Mouse (Mus musculus) CH12.LX (cell line): ENCODE measurements around the gene Gm3755. TPM values are rescaled to one million over a fixed set of nuclear protein-coding genes. Genes with fewer than 3 reads are reported as not detected.
"Not testable (repeated sequence)": the region's sequence is repeated elsewhere in the genome, so short reads cannot be mapped to it uniquely, and the experiment has no call there.

Experiments
- DNase-seq: peaks from one replicate; pipeline ENCODE4 v3.0.0-alpha.2; 2013; ENCODE audit errors: extremely low read depth
- H3K27ac ChIP-seq: 2 replicates; pipeline ENCODE4 v1.5.1; 2012; ENCODE audit warnings: low read depth, mild to moderate bottlenecking, control low read depth, moderate library complexity; ENCODE audit not compliant: insufficient read depth
- H3K27me3 ChIP-seq: replicated peaks from 2 replicates; pipeline ENCODE3; 2012; ENCODE audit warnings: inconsistent platforms
- H3K36me3 ChIP-seq, 2 experiments: replicated peaks in 1 of 2; 2 replicates each; pipeline versions ENCODE3 to v1.6.1; 2012; ENCODE audit warnings: inconsistent platforms in 1 of 2, low read length in 1 of 2, mild to moderate bottlenecking in 1 of 2, mixed read lengths in 1 of 2, moderate library complexity in 1 of 2; ENCODE audit not compliant: control insufficient read depth in 1 of 2, insufficient read depth in 1 of 2
- H3K4me1 ChIP-seq, 2 experiments: 2 replicates each; pipeline ENCODE4 v1.6.1; 2012; ENCODE audit warnings: inconsistent platforms in 1 of 2, moderate library complexity in 1 of 2; ENCODE audit not compliant: insufficient read depth in 2 of 2, control insufficient read depth in 1 of 2
- H3K4me2 ChIP-seq: 2 replicates; pipeline ENCODE4 v1.6.1; 2012; ENCODE audit warnings: low read depth, mild to moderate bottlenecking, control low read depth; ENCODE audit not compliant: poor library complexity, insufficient read depth, severe bottlenecking
- H3K4me3 ChIP-seq, 3 experiments: fragments of 150-350 bp in 1 of 3; sonication (generic) in 1 of 3; replicated peaks in 1 of 3; 2 replicates each; pipeline versions ENCODE3 to v1.5.1; 2011 to 2012; ENCODE audit warnings: low read depth in 2 of 3, low read length in 2 of 3, mild to moderate bottlenecking in 2 of 3, moderate library complexity in 2 of 3, control low read depth in 1 of 3, improper control_type of control experiment in 1 of 3, inconsistent platforms in 1 of 3, mixed read lengths in 1 of 3; ENCODE audit not compliant: poor library complexity in 1 of 3
- H3K79me2 ChIP-seq: replicated peaks from 2 replicates; pipeline ENCODE4 v1.6.1; 2012; ENCODE audit warnings: mild to moderate bottlenecking, moderate library complexity; ENCODE audit not compliant: control insufficient read depth, poor library complexity, insufficient read depth, severe bottlenecking; ENCODE audit errors: extremely low read depth
- H3K9ac ChIP-seq: 2 replicates; pipeline ENCODE4 v1.6.1; 2012; ENCODE audit warnings: low read depth, mild to moderate bottlenecking, control low read depth, moderate library complexity; ENCODE audit not compliant: insufficient read depth
- H3K9me3 ChIP-seq: replicated peaks from 2 replicates; pipeline ENCODE3; 2012; ENCODE audit warnings: low read length, inconsistent platforms, mixed read lengths
- dilution Hi-C: fragments of 300-500 bp; cut with MboI; formaldehyde crosslinking; loops from 2 replicates; pipeline ENCODE4 v1.14.3; 2020; ENCODE audit warnings: low sequenced_read_pairs; ENCODE audit not compliant: extremely low pct_unique_long_range_greater_than_20kb, extremely low pct_ligation_motif_present
- in situ Hi-C: fragments of 300-500 bp; cut with MboI; formaldehyde crosslinking; loops from 3 replicates; pipeline ENCODE4 v1.14.3; 2019; ENCODE audit warnings: low sequenced_read_pairs, low pct_ligation_motif_present, low pct_unique_long_range_greater_than_20kb, mixed read lengths
- polyA plus RNA-seq: library from polyadenylated mRNA; unstranded; fragments of >175 nt; gene quantifications from 2 replicates; pipeline ENCODE4 v1.2.1, GENCODE M21; 2012; ENCODE audit warnings: low read depth; ENCODE audit not compliant: insufficient read length
- total RNA-seq, 2 experiments: library from RNA; depleted of rRNA; stranded (reverse); fragments of 300-350 nt in 1 of 2; fragments of >200 nt in 1 of 2; gene quantifications; 2 replicates each; pipeline ENCODE4 v1.2.3; 2012 to 2014

The Gm3755 gene
- total RNA-seq (2012; rRNA removed) (not detected in 2 replicates), total RNA-seq (2014; rRNA removed) (not detected in 2 replicates), polyA plus RNA-seq (not detected in 2 replicates)

GRCm38 (mm10) chr14:7450817-7451216, at the start of gene Gm3755:
TSS of gene Gm3755 (minus strand) at chr14:7450917.
- H3K4me1 ChIP-seq, H3K4me3 ChIP-seq, in situ Hi-C loops, H3K9ac ChIP-seq, H3K27ac ChIP-seq, DNase-seq, H3K4me2 ChIP-seq, dilution Hi-C loops, H3K9me3 ChIP-seq, H3K27me3 ChIP-seq, H3K36me3 ChIP-seq, H3K79me2 ChIP-seq: not testable (repeated sequence)

DNA sequence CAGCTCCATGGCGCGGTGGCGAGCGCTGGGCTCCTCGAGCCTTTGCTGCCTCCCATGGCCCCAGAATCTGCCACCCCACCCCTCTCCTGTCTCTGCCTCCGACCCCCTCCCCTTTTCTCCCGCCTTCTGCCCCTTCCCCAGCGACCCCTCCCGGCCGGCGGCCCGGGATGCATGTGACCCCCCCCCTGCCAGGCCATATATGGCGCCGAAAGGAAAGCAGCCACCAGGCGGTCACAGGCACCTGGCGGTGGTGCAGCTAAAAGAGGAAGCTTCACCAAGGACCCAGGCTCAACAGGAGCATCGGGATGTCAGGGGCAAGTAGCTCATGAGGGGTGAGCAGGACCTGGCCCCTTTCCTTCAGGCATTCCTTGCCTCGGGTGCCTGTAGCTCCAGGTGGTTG, 38.0 kb upstream of the Gm3755 start:
- H3K36me3 ChIP-seq, dilution Hi-C loops, H3K9ac ChIP-seq, H3K4me3 ChIP-seq, H3K27me3 ChIP-seq, H3K27ac ChIP-seq, H3K9me3 ChIP-seq, H3K4me1 ChIP-seq, H3K4me2 ChIP-seq, H3K79me2 ChIP-seq, DNase-seq, in situ Hi-C loops: not testable (repeated sequence)

DNA sequence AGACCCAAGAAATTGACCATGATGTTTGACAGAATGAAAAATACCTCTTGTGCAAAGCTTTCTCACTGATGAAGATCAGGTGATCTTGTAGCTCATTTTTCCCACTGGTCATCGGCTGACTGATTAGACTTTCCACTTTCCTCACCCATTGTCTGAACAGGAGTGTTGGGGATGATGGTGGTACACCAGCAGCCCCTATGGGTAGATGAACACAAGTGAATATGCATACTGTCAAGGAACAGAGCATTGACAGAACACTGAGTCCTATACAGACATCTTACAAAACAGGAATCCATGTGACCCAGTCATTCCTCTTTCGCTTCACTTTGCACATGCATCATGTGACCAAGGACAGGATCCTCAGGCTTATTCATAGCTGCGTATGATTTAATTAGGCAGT, 32.9 kb upstream of the Gm3755 start, which contains the start of gene Gm3752:
Gm3752 (minus strand) TSS at position 101 of the 400 bp plus-strand sequence.
- dilution Hi-C loops, H3K4me1 ChIP-seq, H3K27ac ChIP-seq, DNase-seq, H3K4me3 ChIP-seq, H3K9me3 ChIP-seq, H3K9ac ChIP-seq, H3K4me2 ChIP-seq, H3K27me3 ChIP-seq, H3K79me2 ChIP-seq, in situ Hi-C loops, H3K36me3 ChIP-seq: not testable (repeated sequence)

GRCm38 (mm10) chr14:7422496-7422895, 28.2 kb downstream of the Gm3755 start:
- dilution Hi-C loops, H3K27ac ChIP-seq, H3K4me1 ChIP-seq, H3K4me2 ChIP-seq, H3K9ac ChIP-seq, in situ Hi-C loops, H3K79me2 ChIP-seq, H3K9me3 ChIP-seq, DNase-seq, H3K4me3 ChIP-seq, H3K27me3 ChIP-seq, H3K36me3 ChIP-seq: not testable (repeated sequence)

Other genes starting within 250 kb of the Gm3755 start
- gene Gm3727, start 186.2 kb downstream of the Gm3755 start, total RNA-seq (2012; rRNA removed) = not detected in 2 replicates
- not detected in 2 replicates for gene Gm3727, start 186.2 kb downstream of the Gm3755 start, total RNA-seq (2014; rRNA removed)
- gene Gm3727, start 186.2 kb downstream of the Gm3755 start, polyA plus RNA-seq = not detected in 2 replicates
- not detected in 2 replicates for gene Gm3739, start 135.9 kb downstream of the Gm3755 start, total RNA-seq (2012; rRNA removed)
- gene Gm3739, start 135.9 kb downstream of the Gm3755 start, total RNA-seq (2014; rRNA removed) = 0.11 and 0.19 TPM in 2 replicates
- not detected in 2 replicates for gene Gm3739, start 135.9 kb downstream of the Gm3755 start, polyA plus RNA-seq
- gene Gm5797, start 118.5 kb downstream of the Gm3755 start, total RNA-seq (2012; rRNA removed) = not detected in 2 replicates
- not detected in 2 replicates for gene Gm5797, start 118.5 kb downstream of the Gm3755 start, total RNA-seq (2014; rRNA removed)
- gene Gm5797, start 118.5 kb downstream of the Gm3755 start, polyA plus RNA-seq = not detected in 2 replicates
- gene Gm8374, start 85.8 kb downstream of the Gm3755 start, total RNA-seq (2012; rRNA removed) = not detected in 2 replicates
- not detected in 2 replicates for gene Gm8374, start 85.8 kb downstream of the Gm3755 start, total RNA-seq (2014; rRNA removed)
- not detected in 2 replicates for gene Gm8374, start 85.8 kb downstream of the Gm3755 start, polyA plus RNA-seq
- gene Gm3752, start 32.8 kb upstream of the Gm3755 start, total RNA-seq (2012; rRNA removed) = not detected in 2 replicates
- gene Gm3752, start 32.8 kb upstream of the Gm3755 start, total RNA-seq (2014; rRNA removed) = 0.28 TPM in 1 of 2 replicates, not detected in the other
- gene Gm3752, start 32.8 kb upstream of the Gm3755 start, polyA plus RNA-seq = 0.22 TPM in 1 of 2 replicates, not detected in the other
- gene Gm3558, start 117.6 kb upstream of the Gm3755 start, total RNA-seq (2012; rRNA removed) = not detected in 2 replicates
- gene Gm3558, start 117.6 kb upstream of the Gm3755 start, total RNA-seq (2014; rRNA removed) = not detected in 2 replicates
- gene Gm3558, start 117.6 kb upstream of the Gm3755 start, polyA plus RNA-seq = not detected in 2 replicates
- gene Gm10338, start 144.7 kb upstream of the Gm3755 start, total RNA-seq (2012; rRNA removed) = not detected in 2 replicates
- not detected in 2 replicates for gene Gm10338, start 144.7 kb upstream of the Gm3755 start, total RNA-seq (2014; rRNA removed)
- gene Gm10338, start 144.7 kb upstream of the Gm3755 start, polyA plus RNA-seq = not detected in 2 replicates
- gene Gm10128, start 193.1 kb upstream of the Gm3755 start, total RNA-seq (2012; rRNA removed) = not detected in 2 replicates
- gene Gm10128, start 193.1 kb upstream of the Gm3755 start, total RNA-seq (2014; rRNA removed) = not detected in 2 replicates
- gene Gm10128, start 193.1 kb upstream of the Gm3755 start, polyA plus RNA-seq = not detected in 2 replicates